Mouse (Mus musculus) C2C12 (cell line): ENCODE measurements around the gene Rpusd3. TPM values are rescaled to one million over a fixed set of nuclear protein-coding genes. Genes with fewer than 3 reads are reported as not detected.

ENCODE experiments used
- H3K27me3 ChIP-seq: one replicate; pipeline ENCODE4 v1.6.1; 2011; ENCODE audit not compliant: control insufficient read depth, insufficient read depth, insufficient read length
- H3K36me3 ChIP-seq: one replicate; pipeline ENCODE4 v1.6.1; 2011; ENCODE audit not compliant: control insufficient read depth, insufficient read depth
- H3K4me3 ChIP-seq: one replicate; pipeline ENCODE4 v1.5.1; 2011; ENCODE audit warnings: mild to moderate bottlenecking, control low read depth; ENCODE audit not compliant: poor library complexity, insufficient read depth, severe bottlenecking
- H3K79me2 ChIP-seq: one replicate; pipeline ENCODE4 v1.6.1; 2011; ENCODE audit not compliant: control insufficient read depth, insufficient read depth
- H3K79me3 ChIP-seq: one replicate; pipeline ENCODE4 v1.6.1; 2011; ENCODE audit warnings: low read depth, control low read depth
- H3ac ChIP-seq: one replicate; pipeline ENCODE3; 2011; ENCODE audit warnings: low read depth; ENCODE audit not compliant: control insufficient read depth, insufficient read length
- CEBPB ChIP-seq: IDR thresholded peaks from one replicate; pipeline ENCODE4 v1.6.1; 2011; ENCODE audit warnings: low read depth, mild to moderate bottlenecking, control low read depth, moderate library complexity
- CTCF ChIP-seq: IDR thresholded peaks from one replicate; pipeline ENCODE4 v1.5.1; 2011; ENCODE audit not compliant: control insufficient read depth, insufficient read depth, insufficient read length
- FOSL1 ChIP-seq: IDR thresholded peaks from one replicate; pipeline ENCODE4 v1.8.0; 2011; ENCODE audit warnings: mild to moderate bottlenecking, low read length; ENCODE audit not compliant: poor library complexity, insufficient read depth, severe bottlenecking
- MAX ChIP-seq: IDR thresholded peaks from one replicate; pipeline ENCODE4 v1.6.1; 2011; ENCODE audit warnings: mild to moderate bottlenecking, control low read depth
- MYOD1 ChIP-seq: IDR thresholded peaks from one replicate; pipeline ENCODE4 v1.6.1; 2011; ENCODE audit warnings: low read depth; ENCODE audit not compliant: control insufficient read depth, insufficient read length
- MYOG ChIP-seq: IDR thresholded peaks from one replicate; pipeline ENCODE4 v1.6.1; 2011; ENCODE audit not compliant: control insufficient read depth, insufficient read length; ENCODE audit errors: extremely low read depth
- USF1 ChIP-seq: IDR thresholded peaks from one replicate; pipeline ENCODE4 v1.6.1; 2011; ENCODE audit warnings: low read depth, mild to moderate bottlenecking, control low read depth, moderate library complexity
- polyA plus RNA-seq: library from polyadenylated mRNA; unstranded; fragments of >200 nt; fragmentation: generic; extraction: Trizol; gene quantifications from one replicate; pipeline ENCODE4 v1.2.1, GENCODE M21; 2012; ENCODE audit warnings: missing spikeins

Rpusd3 gene
- polyA plus RNA-seq, 1 experiment, result 8.8 TPM

DNA sequence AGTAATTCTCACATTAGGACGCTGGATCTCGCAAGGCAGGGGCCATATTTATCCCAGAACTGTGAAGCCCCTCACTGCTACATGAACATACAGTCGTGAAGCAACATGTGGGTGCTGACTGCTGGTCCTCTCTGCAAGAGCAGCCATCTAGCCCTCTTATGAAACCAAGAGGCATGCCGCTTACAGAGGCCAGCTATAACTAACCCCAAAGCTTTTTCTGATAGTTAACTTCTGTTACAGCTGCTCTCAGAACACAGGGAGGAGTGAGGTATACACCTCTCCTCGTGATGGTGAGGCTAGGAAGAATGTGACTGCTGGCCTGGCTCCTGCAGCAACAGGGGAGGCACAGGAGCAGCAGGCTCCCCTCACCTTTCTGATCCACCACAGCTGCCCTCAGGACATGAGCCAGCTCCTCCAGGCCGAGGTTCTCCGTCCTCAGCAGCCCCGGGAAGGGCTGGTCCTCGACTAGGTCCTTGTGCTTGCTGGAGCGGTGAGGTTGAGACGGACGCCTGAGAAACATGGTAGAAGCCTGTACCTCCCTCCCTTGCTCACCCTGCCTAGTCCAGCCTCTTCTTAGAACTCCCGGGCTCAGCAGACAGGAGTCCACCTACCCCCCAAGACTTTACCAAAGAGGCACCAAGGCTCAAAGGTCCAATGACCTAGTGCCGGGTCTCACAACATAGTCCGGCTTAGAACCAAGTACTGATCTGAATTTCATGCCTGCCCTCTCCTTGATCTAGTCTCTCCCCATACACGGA lies 520 bp downstream of the Rpusd3 start:
- Histone ChIP-seq H3K27me3 (no peaks in the 10 kb centered on the region), H3K79me3 (no peaks in the 10 kb centered on the region), H3K4me3 (peak overlapping the region; percentile 42), H3ac (peak overlapping the region; percentile 86), H3K36me3 (no peaks in the 10 kb centered on the region), H3K79me2 (no peaks in the 10 kb centered on the region)
- TF ChIP-seq CEBPB (no peak), FOSL1 (no peak), MYOD1 (no peak), MYOG (no peak), MAX (no peak), CTCF (no peak), USF1 (no peak)

GRCm38 (mm10) chr6:113416416-113416815 lies 2.7 kb downstream of the Rpusd3 start:
- H3K79me2 ChIP-seq, result no peaks in the 10 kb centered on the region
- TF ChIP-seq USF1 (no peak), MYOG (no peak), MAX (no peak), CEBPB (no peak), MYOD1 (no peak), CTCF (no peak), FOSL1 (no peak)
- no peaks in the 10 kb centered on the region for H3K79me3 ChIP-seq
- no peak overlapping the region for H3K4me3 ChIP-seq
- no peaks in the 10 kb centered on the region for H3K36me3 ChIP-seq
- no peaks in the 10 kb centered on the region for H3K27me3 ChIP-seq
- H3ac ChIP-seq, result no peak overlapping the region

DNA sequence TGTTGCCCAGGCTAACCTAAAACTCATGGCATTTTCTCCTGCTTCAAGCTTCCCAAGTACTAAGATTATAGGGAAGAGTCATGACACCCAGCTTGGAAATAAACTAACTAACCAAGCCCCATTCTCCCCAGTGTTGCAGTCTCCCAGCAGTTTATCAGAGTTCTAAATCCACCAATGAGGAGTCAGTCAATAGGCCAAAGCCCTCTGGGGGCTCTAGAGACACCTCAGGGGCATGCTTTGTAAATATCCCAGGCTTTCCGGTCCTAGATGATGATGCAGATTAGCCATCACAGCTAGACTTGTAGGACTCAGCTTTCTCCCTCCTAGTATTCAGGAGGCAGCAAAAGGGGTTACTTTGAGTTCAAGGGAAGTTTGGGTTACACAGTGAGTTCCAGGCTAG lies 9.1 kb downstream of the Rpusd3 start:
- TF ChIP-seq CTCF (no peak), FOSL1 (no peak), MAX (no peak), USF1 (no peak), MYOG (no peak), CEBPB (no peak), MYOD1 (no peak)
- Histone ChIP-seq H3K79me3 (no peaks in the 10 kb centered on the region), H3K36me3 (peaks cover 27% of the 10 kb centered on the region), H3K79me2 (no peaks in the 10 kb centered on the region), H3K27me3 (no peaks in the 10 kb centered on the region), H3ac (no peak overlapping the region), H3K4me3 (no peak overlapping the region)

DNA sequence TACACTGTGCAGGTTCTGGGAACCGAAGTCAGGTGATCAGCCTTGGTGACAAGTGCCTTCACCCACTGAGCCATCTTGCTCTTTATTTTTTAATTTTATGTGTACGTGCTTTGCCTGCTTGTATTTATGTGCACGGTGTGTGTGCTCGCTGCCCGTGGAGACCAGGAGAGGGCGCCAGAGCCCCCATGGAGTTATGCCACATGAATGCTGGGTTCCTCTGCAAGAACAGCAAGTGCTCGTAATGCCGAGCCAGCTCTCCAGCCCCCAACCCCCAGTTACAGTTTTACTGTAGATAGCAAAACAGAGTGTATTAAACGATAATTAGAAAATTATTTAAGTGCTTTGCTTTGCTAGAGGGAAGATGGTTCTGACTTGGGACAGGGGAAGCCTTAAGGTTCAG lies 12.5 kb downstream of the Rpusd3 start:
- no peaks in the 10 kb centered on the region for H3K27me3 ChIP-seq
- H3K79me3 ChIP-seq, result no peaks in the 10 kb centered on the region
- no peak overlapping the region for H3ac ChIP-seq
- H3K36me3 ChIP-seq, result peaks cover 34% of the 10 kb centered on the region
- no peak overlapping the region for H3K4me3 ChIP-seq
- H3K79me2 ChIP-seq, result no peaks in the 10 kb centered on the region
- TF ChIP-seq MYOD1 (no peak), CTCF (no peak), CEBPB (no peak), USF1 (no peak), FOSL1 (no peak), MYOG (no peak), MAX (no peak)

GRCm38 (mm10) chr6:113405483-113405882 lies 13.7 kb downstream of the Rpusd3 start:
- H3K4me3 ChIP-seq, result no peak overlapping the region
- no peaks in the 10 kb centered on the region for H3K27me3 ChIP-seq
- H3K36me3 ChIP-seq, result peaks cover 34% of the 10 kb centered on the region
- H3K79me3 ChIP-seq, result no peaks in the 10 kb centered on the region
- TF ChIP-seq CTCF (no peak), FOSL1 (no peak), MAX (no peak), CEBPB (no peak), MYOG (no peak), MYOD1 (no peak), USF1 (no peak)
- H3ac ChIP-seq, result no peak overlapping the region
- no peaks in the 10 kb centered on the region for H3K79me2 ChIP-seq

- Histone ChIP-seq H3ac (no peak overlapping the region), H3K27me3 (no peaks in the 10 kb centered on the region), H3K36me3 (peaks cover 30% of the 10 kb centered on the region), H3K4me3 (no peak overlapping the region), H3K79me2 (no peaks in the 10 kb centered on the region), H3K79me3 (no peaks in the 10 kb centered on the region)
- no peak for TF ChIP-seq CEBPB
- TF ChIP-seq CTCF, result no peak
- no peak for TF ChIP-seq FOSL1
- no peak for TF ChIP-seq MYOD1
- no peak for TF ChIP-seq USF1
- TF ChIP-seq MYOG, result no peak
- no peak for TF ChIP-seq MAX
Measured at GRCm38 (mm10) chr6:113404649-113405448, 14.3 kb downstream of the Rpusd3 start.
